Comparison of ENCODE assay signal across 17 mouse cellular contexts in genomic region chr11:53485719-53486118, GRCm38 (mm10). TPM values are rescaled to one million over a fixed set of nuclear protein-coding genes. Genes with fewer than 3 reads are reported as not detected.
DNase-seq lines count a peak whose midpoint lies in the region; ATAC-seq and TF ChIP-seq lines count a peak whose summit lies in the region.
"Had no signal": no experiment of that assay in that cellular context is flagged by ENCODE, and none has a peak within 500 bp of the region (broad histone marks: within the 10 kb centered on the region; RNA-seq: fewer than 3 reads in every experiment).

No protein-coding gene starts in this region.

- no peaks in the 10 kb centered on the region for H3K36me3 ChIP-seq in forebrain, postnatal 0 days (ENCODE audit: insufficient read depth)
- no peaks in the 10 kb centered on the region for H3K36me3 ChIP-seq in forebrain, embryonic 10.5 days (replicated peaks)
- no peaks in the 10 kb centered on the region for H3K36me3 ChIP-seq in G1E (replicated peaks)
- H3K36me3 ChIP-seq in liver, postnatal 0 days (replicated peaks; ENCODE audit: insufficient read depth, low read length), result no peaks in the 10 kb centered on the region
- H3K36me3 ChIP-seq: intestine, embryonic 15.5 days; limb, embryonic 12.5 days; stomach, embryonic 15.5 days had no signal

- no peak for TF ChIP-seq POLR2A in lung, adult 2 months (IDR thresholded peaks at IDR 0.05; ENCODE audit: borderline replicate concordance, extremely low read depth, low read depth, low read length)

- no peaks in the 10 kb centered on the region for H3K9me3 ChIP-seq in forebrain, postnatal 0 days (ENCODE audit: low read length)
- no peaks in the 10 kb centered on the region for H3K9me3 ChIP-seq in forebrain, embryonic 10.5 days
- H3K9me3 ChIP-seq in G1E (replicated peaks), result no peaks in the 10 kb centered on the region
- H3K9me3 ChIP-seq in liver, postnatal 0 days (ENCODE audit: low read length), result no peaks in the 10 kb centered on the region
- H3K9me3 ChIP-seq: intestine, embryonic 15.5 days; stomach, embryonic 15.5 days had no signal

- TF ChIP-seq EP300 in liver, postnatal 0 days (IDR thresholded peaks at IDR 0.05; ENCODE audit: low read depth), result no peak

- H3K4me2 ChIP-seq in forebrain, postnatal 0 days (ENCODE audit: low read depth), result no peak overlapping the region
- H3K4me2 ChIP-seq in liver, postnatal 0 days (ENCODE audit: low read depth, low read length), result no peak overlapping the region
- H3K4me2 ChIP-seq: intestine, embryonic 15.5 days; limb, embryonic 12.5 days; stomach, embryonic 15.5 days had no signal

- no peak overlapping the region for H3K27ac ChIP-seq in forebrain, postnatal 0 days (ENCODE audit: low read depth, low read length)
- H3K27ac ChIP-seq in forebrain, embryonic 10.5 days, result no peak overlapping the region
- no peak overlapping the region for H3K27ac ChIP-seq in liver, postnatal 0 days (ENCODE audit: low read depth)
- H3K27ac ChIP-seq: intestine, embryonic 15.5 days; limb, embryonic 12.5 days; stomach, embryonic 15.5 days had no signal

- WGBS in forebrain, postnatal 0 days, result 44% methylated on average over 3 of the region's 3 CpGs
- WGBS in forebrain, embryonic 10.5 days, result 52% methylated on average over 3 of the region's 3 CpGs
- WGBS in lung, adult 2 months, result 46% methylated on average over 3 of the region's 3 CpGs
- WGBS in liver, postnatal 0 days (ENCODE audit: insufficient replicate concordance), result 35% methylated on average over 3 of the region's 3 CpGs

- no peak for ATAC-seq in forebrain, postnatal 0 days
- no peak for ATAC-seq in G1E (ENCODE audit: extremely low read depth, insufficient number of reproducible peaks, low FRiP score, poor library complexity, severe bottlenecking)
- ATAC-seq in liver, postnatal 0 days, result no peak
- ATAC-seq: forebrain, embryonic 16.5 days; intestine, embryonic 15.5 days had no signal

- H3K27me3 ChIP-seq in forebrain, postnatal 0 days (ENCODE audit: insufficient read depth, low read length), result 0 out of 2 replicates have a peak, but pooled peaks cover 2% of the 10 kb centered on the region
- peaks cover 73% of the 10 kb centered on the region for H3K27me3 ChIP-seq in forebrain, embryonic 10.5 days (ENCODE audit: poor library complexity, severe bottlenecking)
- H3K27me3 ChIP-seq in G1E (ENCODE audit: insufficient read depth, low read length), result peaks cover 7% of the 10 kb centered on the region
- H3K27me3 ChIP-seq in liver, postnatal 0 days (ENCODE audit: insufficient read depth, low read length), result peaks cover 16% of the 10 kb centered on the region

- no peak overlapping the region for H3K9ac ChIP-seq in forebrain, postnatal 0 days
- no peak overlapping the region for H3K9ac ChIP-seq in liver, postnatal 0 days (replicated peaks)
- H3K9ac ChIP-seq: intestine, embryonic 15.5 days; limb, embryonic 12.5 days; stomach, embryonic 15.5 days had no signal

- no peak for DNase-seq in forebrain, postnatal 0 days
- DNase-seq in forebrain, embryonic 10.5 days (ENCODE audit: extremely low spot score, low spot score), result no peak
- DNase-seq in lung, adult 2 months, result no peak
- no peak for DNase-seq in lung, postnatal 10 days
- no peak for DNase-seq in G1E (ENCODE audit: low spot score)
- no peak for DNase-seq in liver, postnatal 0 days
- DNase-seq in adrenal gland, postnatal 4 days (ENCODE audit: low spot score in 2 of 2), result no peak
- no peak for DNase-seq in heart, postnatal 4 days
- DNase-seq: B cell, adult 2 months; right cerebral cortex, postnatal 4 days had no signal

- no peaks in the 10 kb centered on the region for H3K4me1 ChIP-seq in forebrain, postnatal 0 days (ENCODE audit: insufficient read depth)
- H3K4me1 ChIP-seq in forebrain, embryonic 10.5 days, result peaks cover 32% of the 10 kb centered on the region
- H3K4me1 ChIP-seq in lung, adult 2 months (ENCODE audit: control insufficient read depth, insufficient read depth, low read length), result no peaks in the 10 kb centered on the region
- peaks cover 57% of the 10 kb centered on the region for H3K4me1 ChIP-seq in G1E (ENCODE audit: insufficient read depth, low read depth, low read length)
- peaks cover 15% of the 10 kb centered on the region for H3K4me1 ChIP-seq in liver, postnatal 0 days (ENCODE audit: insufficient read depth)

- H3K4me3 ChIP-seq in forebrain, postnatal 0 days (ENCODE audit: low read depth, low read length), result no peak overlapping the region
- H3K4me3 ChIP-seq in forebrain, embryonic 10.5 days, result no peak overlapping the region
- H3K4me3 ChIP-seq in lung, adult 2 months (replicated peaks; ENCODE audit: extremely low read depth, low read depth, low read length), result no peak overlapping the region
- H3K4me3 ChIP-seq in G1E (ENCODE audit: low read depth, low read length), result no peak overlapping the region
- no peak overlapping the region for H3K4me3 ChIP-seq in liver, postnatal 0 days (ENCODE audit: low read depth, low read length)
- H3K4me3 ChIP-seq: intestine, embryonic 15.5 days; limb, embryonic 12.5 days; stomach, embryonic 15.5 days had no signal

- peak; percentile 50 for TF ChIP-seq CTCF in forebrain, postnatal 0 days (IDR thresholded peaks at IDR 0.05; ENCODE audit: low read depth)
- TF ChIP-seq CTCF in lung, adult 2 months (IDR thresholded peaks at IDR 0.05; ENCODE audit: insufficient read depth, low read length), result peak; percentile 46; the same call in 1 of the 2 replicates
- 0 out of 2 replicates have a peak, but pooled peaks have one; percentile 24 for TF ChIP-seq CTCF in G1E (IDR thresholded peaks at IDR 0.05; ENCODE audit: low read depth, low read length)
- peak; percentile 77 for TF ChIP-seq CTCF in liver, postnatal 0 days (IDR thresholded peaks at IDR 0.05; ENCODE audit: low read depth)

RNA-seq across cellular contexts. Expression of gene Sowaha, which starts 5.6 kb away (rescaled TPM):
- total RNA-seq in forebrain, postnatal 0 days (2014; rRNA removed), result 13.2 and 13.5 TPM in 2 replicates
- polyA plus RNA-seq in forebrain, postnatal 0 days (2015; fragmentation: Nextera tagmentation; extraction: Ambion mirVana), result 5.0 and 7.9 TPM in 2 replicates
- polyA plus RNA-seq in forebrain, embryonic 10.5 days (2016; fragmentation: Nextera tagmentation; extraction: Ambion mirVana), result 0.46 and 0.97 TPM in 2 replicates
- 0.86 and 0.98 TPM in 2 replicates for polyA plus RNA-seq in lung, adult 2 months (2012; rRNA removed)
- total RNA-seq in G1E (2014; fragmentation: Nextera tagmentation) (6.8 TPM in 2 replicates), G1E (2017) (2.1 and 3.0 TPM in 2 replicates)
- polyA plus RNA-seq in G1E (2012), result 4.9 and 6.1 TPM in 2 replicates
- polyA plus RNA-seq in liver, postnatal 0 days (2015; fragmentation: Nextera tagmentation; extraction: Ambion mirVana), result 7.4 and 7.9 TPM in 2 replicates
- total RNA-seq in adrenal gland, postnatal 4 days (2021), result 1 to 10 TPM; 1.7 to 2.2 TPM
- under 1 TPM; 0.07 to 0.27 TPM for total RNA-seq in heart, postnatal 4 days (2021)
- total RNA-seq: granulocyte monocyte progenitor cell, adult 5-6 weeks; megakaryocyte, adult 5-6 weeks had no signal

RNA-seq across cellular contexts. Expression of gene Gm9945, which starts 5.8 kb away (rescaled TPM):
- not detected in 2 replicates for total RNA-seq in forebrain, postnatal 0 days (2014; rRNA removed)
- 0.15 and 0.28 TPM in 2 replicates for polyA plus RNA-seq in forebrain, postnatal 0 days (2015; fragmentation: Nextera tagmentation; extraction: Ambion mirVana)
- polyA plus RNA-seq in forebrain, embryonic 10.5 days (2016; fragmentation: Nextera tagmentation; extraction: Ambion mirVana), result 0.30 TPM in 1 of 2 replicates, not detected in the other
- polyA plus RNA-seq in lung, adult 2 months (2012; rRNA removed), result not detected in 2 replicates
- total RNA-seq in G1E (2014; fragmentation: Nextera tagmentation) (not detected in 2 replicates), G1E (2017) (0.29 and 0.76 TPM in 2 replicates)
- polyA plus RNA-seq in G1E (2012), result 0.27 TPM in 1 of 2 replicates, not detected in the other
- polyA plus RNA-seq in liver, postnatal 0 days (2015; fragmentation: Nextera tagmentation; extraction: Ambion mirVana), result 0.15 and 0.31 TPM in 2 replicates
- total RNA-seq in adrenal gland, postnatal 4 days (2021), result not detected
- total RNA-seq in heart, postnatal 4 days (2021), result not detected
- total RNA-seq: granulocyte monocyte progenitor cell, adult 5-6 weeks; heart, postnatal 25 days; megakaryocyte, adult 5-6 weeks had no signal
- polyA plus RNA-seq: forebrain, embryonic 16.5 days; intestine, embryonic 15.5 days; limb, embryonic 12.5 days; stomach, embryonic 15.5 days had no signal

RNA-seq across cellular contexts. Expression of gene Gm9837, which starts 15.4 kb away (rescaled TPM):
- 1.7 TPM in 1 of 2 replicates, not detected in the other for total RNA-seq in forebrain, postnatal 0 days (2014; rRNA removed)
- not detected in 2 replicates for polyA plus RNA-seq in forebrain, postnatal 0 days (2015; fragmentation: Nextera tagmentation; extraction: Ambion mirVana)
- polyA plus RNA-seq in forebrain, embryonic 10.5 days (2016; fragmentation: Nextera tagmentation; extraction: Ambion mirVana), result not detected in 2 replicates
- not detected in 2 replicates for polyA plus RNA-seq in lung, adult 2 months (2012; rRNA removed)
- total RNA-seq in G1E (2014; fragmentation: Nextera tagmentation) (not detected in 2 replicates), G1E (2017) (0.16 TPM in 1 of 2 replicates, not detected in the other)
- not detected in 2 replicates for polyA plus RNA-seq in G1E (2012)
- not detected in 2 replicates for polyA plus RNA-seq in liver, postnatal 0 days (2015; fragmentation: Nextera tagmentation; extraction: Ambion mirVana)
- not detected for total RNA-seq in adrenal gland, postnatal 4 days (2021)
- not detected for total RNA-seq in heart, postnatal 4 days (2021)
- total RNA-seq: granulocyte monocyte progenitor cell, adult 5-6 weeks; heart, postnatal 25 days; megakaryocyte, adult 5-6 weeks had no signal
- polyA plus RNA-seq: forebrain, embryonic 16.5 days; intestine, embryonic 15.5 days; limb, embryonic 12.5 days; stomach, embryonic 15.5 days had no signal

RNA-seq across cellular contexts. Expression of gene Shroom1, which starts 28.7 kb away (rescaled TPM):
- 3.0 and 4.9 TPM in 2 replicates for total RNA-seq in forebrain, postnatal 0 days (2014; rRNA removed)
- 2.0 TPM in 2 replicates for polyA plus RNA-seq in forebrain, postnatal 0 days (2015; fragmentation: Nextera tagmentation; extraction: Ambion mirVana)
- 1.2 and 1.7 TPM in 2 replicates for polyA plus RNA-seq in forebrain, embryonic 10.5 days (2016; fragmentation: Nextera tagmentation; extraction: Ambion mirVana)
- 3.0 and 3.2 TPM in 2 replicates for polyA plus RNA-seq in lung, adult 2 months (2012; rRNA removed)
- total RNA-seq in G1E (2014; fragmentation: Nextera tagmentation) (not detected in 2 replicates), G1E (2017) (0.11 TPM in 1 of 2 replicates, not detected in the other)
- polyA plus RNA-seq in G1E (2012), result not detected in 2 replicates
- 5.5 TPM in 2 replicates for polyA plus RNA-seq in liver, postnatal 0 days (2015; fragmentation: Nextera tagmentation; extraction: Ambion mirVana)
- 1 to 10 TPM; 4.5 to 5.8 TPM for total RNA-seq in adrenal gland, postnatal 4 days (2021)
- total RNA-seq in heart, postnatal 4 days (2021), result 1 to 10 TPM in 1 of 2 experiments, under 1 TPM in 1; 0.93 to 1.1 TPM
- total RNA-seq: granulocyte monocyte progenitor cell, adult 5-6 weeks had no signal

RNA-seq across cellular contexts. Expression of gene Gm10447, which starts 28.8 kb away (rescaled TPM):
- total RNA-seq in forebrain, postnatal 0 days (2014; rRNA removed), result not detected in 2 replicates
- not detected in 2 replicates for polyA plus RNA-seq in forebrain, postnatal 0 days (2015; fragmentation: Nextera tagmentation; extraction: Ambion mirVana)
- not detected in 2 replicates for polyA plus RNA-seq in forebrain, embryonic 10.5 days (2016; fragmentation: Nextera tagmentation; extraction: Ambion mirVana)
- 0.25 TPM in 2 replicates for polyA plus RNA-seq in lung, adult 2 months (2012; rRNA removed)
- not detected in 2 replicates for total RNA-seq in G1E (2014; fragmentation: Nextera tagmentation)
- total RNA-seq in G1E (2017), result not detected in 2 replicates
- polyA plus RNA-seq in G1E (2012), result not detected in 2 replicates
- 0.06 and 0.25 TPM in 2 replicates for polyA plus RNA-seq in liver, postnatal 0 days (2015; fragmentation: Nextera tagmentation; extraction: Ambion mirVana)
- total RNA-seq in adrenal gland, postnatal 4 days (2021), result under 1 TPM; 0.36 to 0.51 TPM
- not detected for total RNA-seq in heart, postnatal 4 days (2021)
- total RNA-seq: granulocyte monocyte progenitor cell, adult 5-6 weeks; heart, postnatal 25 days had no signal
- polyA plus RNA-seq: forebrain, embryonic 16.5 days had no signal

Comparison
In these comparisons a context has a peak if more than half of its experiments do, and no peak if none do; other contexts are left out.
1. CTCF ChIP-seq: peak in every context shown above with its lines; median percentile 77 in liver, postnatal 0 days; 50 in forebrain, postnatal 0 days; 46 in lung, adult 2 months; 24 in G1E.